16 mouse cellular contexts compared by ENCODE assay signal in the genomic region with DNA sequence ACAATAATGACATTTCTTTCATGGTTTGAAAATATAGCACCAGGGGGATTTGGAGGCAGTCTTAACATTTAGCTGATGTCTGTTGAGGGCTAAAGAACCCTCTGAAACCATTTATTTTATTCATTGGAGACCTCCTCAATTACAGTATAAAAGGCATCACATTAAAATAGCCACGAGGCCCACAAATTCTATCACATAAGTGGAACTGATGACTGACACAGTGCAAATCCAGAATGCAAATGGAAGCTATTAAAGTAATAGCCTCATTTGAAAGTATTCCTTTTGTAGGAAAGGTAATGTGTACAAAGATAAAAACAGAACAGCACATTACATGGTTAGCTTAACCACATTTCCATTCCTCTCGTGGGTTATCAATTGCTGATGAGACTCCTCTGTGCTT.
"Had no signal": no experiment of that assay in that cellular context is flagged by ENCODE, and none has a peak within 500 bp of the region (broad histone marks: within the 10 kb centered on the region; RNA-seq: fewer than 3 reads in every experiment).

No protein-coding gene starts in this region.

- H3K4me3 ChIP-seq: midbrain, embryonic 10.5 days; midbrain, embryonic 12.5 days; myocyte; stomach, embryonic 15.5 days had no signal

- H3K4me2 ChIP-seq: liver, embryonic 11.5 days; lung, embryonic 14.5 days; midbrain, embryonic 12.5 days; stomach, embryonic 15.5 days had no signal

- H3K36me3 ChIP-seq: midbrain, embryonic 10.5 days; midbrain, embryonic 12.5 days; stomach, embryonic 15.5 days had no signal

- H3K27ac ChIP-seq: liver, embryonic 14.5 days; midbrain, embryonic 10.5 days; midbrain, embryonic 12.5 days; stomach, embryonic 15.5 days; stomach, postnatal 0 days had no signal

- ATAC-seq: midbrain, embryonic 16.5 days had no signal

- H3K27me3 ChIP-seq: midbrain, embryonic 12.5 days; stomach, embryonic 15.5 days had no signal

- H3K4me1 ChIP-seq: midbrain, embryonic 10.5 days; midbrain, embryonic 12.5 days; stomach, embryonic 15.5 days had no signal

- H3K9ac ChIP-seq: liver, embryonic 14.5 days; lung, embryonic 14.5 days; midbrain, embryonic 12.5 days; stomach, embryonic 15.5 days had no signal

- H3K9me3 ChIP-seq: midbrain, embryonic 10.5 days; midbrain, embryonic 12.5 days; stomach, embryonic 15.5 days had no signal

- DNase-seq: lung, adult 18-20 months; lung, embryonic 14.5 days; lung, postnatal 10 days; lung, postnatal 4 days; right cerebral cortex, postnatal 14 days; thymus, adult 2 months; thymus, postnatal 25 days; thymus, postnatal 4 days had no signal
